Mouse (Mus musculus) 416B (cell line): ENCODE results near the gene Chn1.
A peak's percentile ranks its signal among the peaks of the same experiment; 100 is the strongest.

Experiments
- DNase-seq: peaks from one replicate; pipeline ENCODE4 v3.0.0; 2011; ENCODE audit warnings: low read depth

Chn1 gene

DNA sequence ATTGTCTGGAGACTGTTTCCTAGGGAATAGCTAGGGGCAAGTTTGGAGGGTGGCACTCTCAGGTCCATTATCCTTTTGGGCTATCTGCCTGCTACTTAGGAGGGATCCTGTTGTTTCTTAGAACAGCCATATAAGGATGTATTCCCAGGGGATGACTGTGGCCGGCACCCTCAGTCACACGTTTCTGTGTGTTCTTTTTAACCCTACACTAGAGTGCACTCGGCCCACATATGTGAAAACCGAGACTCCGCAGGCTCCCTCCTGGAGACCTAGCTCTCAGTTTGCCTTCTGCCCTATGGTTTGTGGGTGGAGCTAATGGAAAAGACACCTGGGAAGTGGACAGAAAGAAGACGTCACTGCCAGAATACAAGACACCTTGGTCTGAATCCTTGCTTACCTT is 183.9 kb downstream of the Chn1 start:
- no peak for DNase-seq

GRCm38 (mm10) chr2:73590106-73590505 is 185.0 kb downstream of the Chn1 start:
- DNase-seq, result no peak

DNA sequence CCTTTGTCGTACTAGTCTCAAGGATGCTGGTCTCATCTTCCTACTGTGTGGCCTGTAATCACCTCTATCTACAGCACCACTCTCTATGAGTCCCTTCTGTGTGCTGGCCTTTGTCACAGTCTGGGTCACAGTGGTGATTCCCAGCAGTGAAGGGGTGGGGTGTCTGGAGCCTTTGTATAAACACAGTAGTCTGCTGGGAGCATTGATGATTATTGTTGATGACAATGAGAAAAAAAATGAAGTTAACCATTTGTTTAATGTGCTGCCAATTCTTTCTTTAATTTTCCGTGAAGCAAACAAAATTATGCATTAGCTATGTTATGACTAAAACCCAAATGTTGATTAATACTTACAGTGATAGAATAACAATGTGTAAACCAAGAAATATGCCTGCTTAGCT is 186.2 kb downstream of the Chn1 start:
- no peak for DNase-seq

DNA sequence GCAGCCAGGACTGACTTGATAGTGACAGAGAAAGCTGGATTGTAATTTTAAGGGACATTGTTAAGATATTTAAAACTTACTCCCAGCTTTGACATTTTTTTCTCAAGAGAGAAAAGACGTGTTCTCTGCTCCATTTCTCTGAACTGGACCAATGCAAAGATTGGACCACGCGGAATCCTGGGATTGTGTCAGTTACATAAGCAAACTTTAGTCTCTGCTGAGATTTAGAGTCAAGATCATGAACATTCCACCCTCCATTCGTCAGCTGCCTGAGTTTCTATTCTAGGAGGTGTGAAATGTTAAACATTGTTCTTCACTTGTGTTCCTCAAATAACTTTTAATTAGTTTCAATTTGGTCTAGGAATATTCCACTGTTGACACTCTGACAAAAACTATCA is 188.0 kb downstream of the Chn1 start:
- DNase-seq, result no peak

DNA sequence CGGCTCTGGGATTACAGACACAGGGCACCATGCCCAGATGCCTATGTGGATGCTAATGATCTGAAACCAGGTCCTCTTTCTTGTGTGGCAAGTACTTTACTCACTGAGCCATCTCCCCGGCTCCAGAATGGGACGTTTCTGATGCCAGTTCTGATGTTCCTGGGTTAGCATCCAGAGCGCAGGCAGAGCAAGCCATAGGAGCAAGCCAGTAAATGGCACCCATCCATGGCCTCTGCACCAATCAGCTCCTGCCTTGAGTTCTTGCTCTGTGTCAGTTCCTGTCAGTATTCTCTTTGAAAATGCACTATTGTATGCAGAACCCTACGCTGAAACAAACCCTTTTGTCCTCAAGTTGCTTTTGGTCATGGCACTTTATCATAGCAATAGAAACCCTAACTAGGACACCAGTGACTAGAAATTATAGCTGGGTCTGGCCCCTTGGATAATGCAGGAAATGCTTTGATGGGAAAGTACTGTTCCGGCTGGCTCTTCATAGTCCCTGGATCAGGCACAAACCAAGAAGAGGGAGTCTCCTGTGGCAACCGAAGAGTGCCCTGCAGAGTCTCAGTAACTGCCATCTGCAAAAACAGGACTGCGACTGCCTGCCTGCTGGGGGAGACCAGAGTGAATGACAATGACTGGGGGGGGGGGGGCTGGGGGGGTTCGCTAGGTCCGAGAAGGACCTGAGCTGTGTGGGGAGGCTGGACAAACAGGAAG is 188.6 kb downstream of the Chn1 start:
- no peak for DNase-seq

DNA sequence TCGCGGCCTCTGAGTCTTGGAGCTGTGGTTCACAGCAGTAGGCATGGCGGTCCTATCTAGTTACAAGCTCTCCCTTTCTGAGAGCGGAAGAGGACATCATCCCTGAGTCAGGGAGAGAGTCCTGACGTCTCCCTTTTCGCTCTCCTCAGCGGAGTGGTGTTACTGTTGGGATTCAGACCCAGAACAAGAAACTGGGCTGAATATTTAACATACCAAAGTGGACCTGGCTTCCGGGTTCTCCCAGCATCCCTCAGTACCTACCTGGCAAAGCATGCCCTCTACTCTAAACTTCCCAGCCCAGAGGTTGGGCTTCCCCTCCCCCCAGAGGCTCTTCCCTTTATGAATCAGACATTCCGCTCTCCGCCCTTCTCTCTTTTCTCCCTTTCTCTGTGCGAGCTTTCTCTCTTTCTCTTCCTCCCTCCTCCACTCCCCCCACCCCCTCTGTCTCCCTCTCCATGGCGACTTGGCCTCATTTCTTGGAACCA is 189.8 kb downstream of the Chn1 start:
- no peak for DNase-seq

DNA sequence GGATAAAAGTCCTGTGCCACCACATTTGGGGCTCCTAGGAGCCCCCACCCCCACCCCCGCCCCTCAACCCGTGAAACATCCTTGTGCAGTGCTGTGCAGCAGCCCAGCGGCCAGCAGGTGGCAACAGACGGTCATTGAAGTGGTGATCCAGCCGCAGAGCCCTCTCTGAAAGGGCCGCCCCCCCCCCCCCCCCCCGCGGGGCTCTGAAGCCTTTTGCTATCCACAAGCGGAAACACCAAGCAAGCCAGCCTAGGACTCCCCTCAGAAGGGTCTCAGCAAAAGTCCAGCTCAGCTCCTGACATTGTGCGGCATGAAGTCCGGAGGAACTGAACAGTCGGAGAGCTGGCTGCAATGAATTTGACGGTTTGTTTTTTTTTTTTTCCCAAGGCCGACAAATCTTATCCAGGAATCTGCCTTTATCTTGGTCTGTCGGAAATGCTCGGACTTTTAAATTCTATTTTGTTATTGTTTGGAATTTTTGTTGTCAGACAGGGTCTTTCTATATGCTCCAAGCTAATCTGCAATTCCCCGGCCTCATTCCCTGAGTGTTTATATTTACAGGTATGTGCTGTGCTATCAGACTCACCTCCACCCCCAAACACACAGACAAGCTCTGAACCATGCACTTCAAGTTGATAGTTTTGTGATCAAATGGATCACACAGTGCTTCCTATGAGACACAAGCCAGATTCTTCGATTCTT is 190.3 kb downstream of the Chn1 start:
- peak; percentile 53 for DNase-seq

GRCm38 (mm10) chr2:73580720-73581119 is 194.4 kb downstream of the Chn1 start:
- no peak for DNase-seq

- no peak for DNase-seq
Measured at GRCm38 (mm10) chr2:73580166-73580565, 195.0 kb downstream of the Chn1 start, which contains the start of gene Chrna1. Chrna1 (minus strand) TSS chr2:73580338.

DNA sequence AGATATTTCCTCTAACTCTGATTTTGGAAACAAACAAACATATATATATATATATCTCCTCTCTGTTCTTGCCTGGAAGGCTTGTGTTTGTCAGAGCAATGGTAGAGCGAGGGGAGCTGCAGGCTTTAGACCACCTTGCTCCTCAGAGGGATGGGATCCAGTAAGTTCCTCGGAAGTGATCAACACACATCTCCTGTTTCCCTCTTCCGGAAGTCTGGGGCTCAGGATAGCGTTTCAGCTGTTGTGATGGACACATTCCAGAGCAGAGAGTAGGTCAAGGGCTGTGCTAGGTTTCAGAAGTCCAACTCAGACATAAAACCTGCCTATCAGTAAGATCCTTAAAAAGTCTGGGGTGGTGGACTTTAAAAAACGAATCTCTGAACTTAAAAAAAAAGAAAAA is 196.0 kb downstream of the Chn1 start:
- DNase-seq, result no peak

- no peak for DNase-seq
Measured at GRCm38 (mm10) chr2:73574418-73574817, 200.7 kb downstream of the Chn1 start.

GRCm38 (mm10) chr2:73573556-73573955 is 201.6 kb downstream of the Chn1 start:
- DNase-seq, result no peak

DNA sequence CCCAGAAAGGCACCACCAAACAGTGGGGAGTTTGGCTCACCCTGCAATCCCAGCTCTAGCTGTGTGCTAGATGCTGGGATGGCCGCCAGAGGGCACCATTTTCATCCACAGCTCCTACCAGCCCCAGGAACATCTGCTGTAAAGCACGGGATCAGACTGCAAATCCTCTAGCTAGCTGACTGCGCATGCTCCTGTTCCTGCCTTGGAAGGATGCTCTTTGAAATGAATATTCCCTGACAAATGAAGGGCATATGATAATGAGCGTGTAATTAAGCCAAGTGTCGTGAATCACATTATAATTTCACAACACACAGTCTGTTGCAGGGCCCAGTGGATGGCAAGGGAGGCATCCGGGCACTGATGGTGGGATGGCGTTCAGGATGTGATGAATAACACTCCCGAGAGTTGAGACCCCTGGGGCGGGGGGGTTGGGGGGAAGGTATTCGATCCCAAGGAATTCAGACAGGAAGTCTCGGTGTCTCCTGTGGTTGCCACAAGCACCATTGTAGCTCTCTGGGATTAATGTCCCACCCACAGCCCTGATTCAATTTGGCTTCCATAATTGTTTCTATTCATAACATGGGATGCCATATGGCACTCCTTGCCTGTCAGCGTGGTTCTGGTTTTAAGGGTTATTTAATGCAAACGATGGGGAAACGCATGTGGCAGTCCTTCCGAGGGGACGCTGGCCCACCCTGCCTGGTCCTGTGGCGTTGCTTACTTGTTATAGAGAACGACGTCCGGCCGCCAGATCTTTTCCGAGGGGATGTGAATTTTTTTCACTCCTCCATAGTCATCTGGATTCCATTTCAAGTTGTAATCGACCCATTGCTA is 202.4 kb downstream of the Chn1 start:
- DNase-seq, result peak; percentile 60

- DNase-seq, result no peak
Measured at GRCm38 (mm10) chr2:73571901-73572300, 203.2 kb downstream of the Chn1 start.

- DNase-seq, result no peak
Measured at GRCm38 (mm10) chr2:73571304-73571703, 203.8 kb downstream of the Chn1 start.

DNA sequence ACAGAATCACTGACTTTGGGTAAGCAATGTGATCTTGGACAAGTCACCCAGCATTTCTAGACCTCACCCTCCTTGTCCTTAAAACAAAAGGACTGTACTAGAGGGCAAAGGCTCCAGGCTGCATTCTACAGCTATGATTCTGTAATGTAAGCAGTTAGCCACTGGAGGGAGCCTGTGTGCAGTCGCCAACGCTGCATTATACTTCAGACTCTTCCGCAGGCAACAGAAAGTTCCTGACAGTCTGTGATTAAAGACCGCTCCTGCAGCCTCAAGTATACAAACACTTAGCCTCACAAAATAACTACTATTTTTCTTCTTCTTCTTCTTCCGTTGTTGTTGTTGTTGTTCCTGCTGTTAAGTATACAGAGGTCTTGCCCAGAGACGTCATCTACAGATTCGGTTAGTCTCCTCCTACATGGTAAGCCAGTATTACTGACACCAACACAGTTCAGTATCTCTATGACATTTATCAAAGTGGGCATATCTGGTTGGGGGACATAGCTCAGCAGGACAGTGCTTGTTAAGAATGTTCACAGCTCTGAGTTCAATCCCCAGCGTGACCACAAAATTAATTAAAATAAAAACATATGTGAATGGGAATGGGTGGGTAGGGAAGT is 208.0 kb downstream of the Chn1 start:
- DNase-seq, result peak; percentile 73

GRCm38 (mm10) chr2:73566162-73566561 is 209.0 kb downstream of the Chn1 start:
- peak; percentile 70 for DNase-seq

DNA sequence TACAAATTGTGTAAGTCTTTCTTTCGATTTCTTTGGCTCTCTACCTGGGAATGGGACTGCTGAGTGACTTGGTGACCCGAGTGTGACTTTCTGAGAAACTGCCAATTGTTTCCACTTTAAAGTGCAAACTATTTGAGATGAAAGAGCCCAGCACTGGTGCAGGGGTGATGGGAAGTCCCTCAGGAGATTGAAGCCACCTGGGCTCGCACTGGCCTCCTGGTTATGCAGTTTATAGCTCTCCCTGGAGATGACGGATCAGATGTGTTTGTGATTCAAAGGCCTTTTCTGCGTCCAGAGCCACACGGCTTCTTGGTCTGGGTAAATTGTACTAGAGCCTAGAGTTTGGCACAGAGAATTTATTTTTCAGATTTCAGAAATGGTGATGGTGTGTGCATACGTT is 211.5 kb downstream of the Chn1 start:
- DNase-seq, result no peak

DNA sequence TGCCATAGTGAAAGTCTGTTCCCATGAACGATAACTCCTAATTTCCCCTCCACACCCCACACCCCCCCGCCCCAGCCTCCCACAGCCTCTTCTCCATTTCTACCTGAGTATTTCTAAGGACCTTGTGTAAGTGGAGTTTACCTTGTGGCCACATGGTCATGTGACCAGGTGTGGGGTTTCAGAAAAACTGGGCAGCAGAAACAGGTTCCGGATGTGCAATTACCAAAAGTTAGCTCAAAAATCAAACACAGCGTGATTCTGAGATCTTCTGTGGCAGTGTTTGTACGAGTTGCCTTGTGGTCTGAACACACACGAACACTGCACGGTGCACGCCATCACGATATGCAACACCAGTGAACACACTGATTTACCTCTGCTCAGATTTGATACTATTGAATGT is 212.5 kb downstream of the Chn1 start:
- DNase-seq, result no peak

DNA sequence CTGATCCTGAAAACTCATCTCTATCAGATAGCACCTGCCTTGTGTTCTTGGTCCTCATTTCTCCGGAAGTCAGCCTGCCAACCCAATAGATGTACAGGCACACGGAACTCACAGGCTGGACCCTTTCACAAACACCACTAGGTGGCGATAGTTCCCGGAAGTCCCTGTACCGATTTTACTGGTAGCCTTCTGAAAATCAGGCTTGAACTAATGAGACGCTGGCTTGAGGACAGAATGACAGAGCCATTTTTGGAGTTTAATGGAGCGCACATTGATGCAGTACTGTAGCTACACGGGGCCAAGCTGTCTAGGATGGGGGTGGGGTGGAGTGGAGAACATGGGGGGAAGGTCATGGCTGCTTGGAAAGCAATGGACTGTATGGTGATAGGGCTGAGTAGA is 213.5 kb downstream of the Chn1 start:
- peak; percentile 68 for DNase-seq

DNA sequence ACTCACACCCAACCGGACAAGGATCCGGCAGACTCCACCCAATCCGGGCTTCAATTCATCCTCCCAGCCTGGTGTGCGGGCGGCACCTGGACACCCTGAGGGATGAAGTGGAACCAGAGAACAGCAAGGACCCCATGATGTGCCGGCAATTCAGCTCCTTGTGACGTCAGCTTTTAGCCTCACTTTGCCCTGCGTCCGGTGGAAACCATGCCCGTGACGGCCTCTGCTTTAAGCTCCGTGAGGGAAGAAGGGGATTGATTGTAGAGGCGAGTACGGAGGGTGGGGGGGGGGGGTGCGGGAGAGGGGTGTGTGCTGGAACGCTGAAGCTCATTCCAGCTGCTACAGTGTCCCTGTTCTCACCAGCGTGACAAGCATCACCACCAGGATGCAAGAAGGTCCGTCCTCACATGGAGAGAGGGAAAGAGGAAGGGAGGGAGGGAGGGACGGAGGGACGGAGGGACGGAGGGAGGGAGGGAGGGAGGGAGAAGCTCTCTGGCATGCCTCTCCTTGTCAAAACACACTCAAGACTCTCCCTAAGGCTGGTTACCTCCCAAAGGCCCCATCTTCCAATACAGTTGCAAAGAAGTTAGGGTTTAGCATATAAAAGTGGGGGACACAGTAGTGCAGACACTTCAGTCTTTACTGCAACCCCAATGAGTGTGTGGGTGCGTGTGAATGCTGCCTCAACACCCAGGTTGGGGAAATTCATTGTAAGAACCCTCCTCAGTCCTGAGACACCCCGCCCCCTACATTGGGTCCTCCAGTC is 214.1 kb downstream of the Chn1 start:
- DNase-seq, result no peak
